Mouse (Mus musculus): ENCODE measurements around the gene Enpp4. TPM values are rescaled to one million over a fixed set of nuclear protein-coding genes. Genes with fewer than 3 reads are reported as not detected.
A peak's percentile ranks its signal among the peaks of the same experiment; 100 is the strongest.

Gene Enpp4
- polyA plus RNA-seq, 1 experiment from 2014 or later: 5.9 TPM

- no peak for ATAC-seq (ENCODE audit: low FRiP score, low TSS enrichment)
- WGBS: 69% methylated on average over 3 of the region's 3 CpGs
- Histone ChIP-seq H3K27ac (replicated peaks; ENCODE audit: low read depth, low read length) (no peak overlapping the region), H3K4me3 (replicated peaks; ENCODE audit: low read depth, low read length) (no peak overlapping the region), H3K4me2 (ENCODE audit: low read length) (no peak overlapping the region), H3K9ac (replicated peaks; ENCODE audit: low read length) (no peak overlapping the region), H3K4me1 (ENCODE audit: control insufficient read depth, insufficient read depth, low read length) (peaks cover 6% of the 10 kb centered on the region; the same call in 1 of the 2 replicates), H3K9me3 (ENCODE audit: control insufficient read depth, low read length) (no peaks in the 10 kb centered on the region), H3K36me3 (ENCODE audit: control insufficient read depth, insufficient read depth, low read length) (no peaks in the 10 kb centered on the region), H3K27me3 (ENCODE audit: control insufficient read depth, insufficient read depth, low read length) (no peaks in the 10 kb centered on the region)
- DNase-seq: no peak
Observed at GRCm38 (mm10) chr17:44108331-44108730, 2.7 kb upstream of the Enpp4 start.

DNA sequence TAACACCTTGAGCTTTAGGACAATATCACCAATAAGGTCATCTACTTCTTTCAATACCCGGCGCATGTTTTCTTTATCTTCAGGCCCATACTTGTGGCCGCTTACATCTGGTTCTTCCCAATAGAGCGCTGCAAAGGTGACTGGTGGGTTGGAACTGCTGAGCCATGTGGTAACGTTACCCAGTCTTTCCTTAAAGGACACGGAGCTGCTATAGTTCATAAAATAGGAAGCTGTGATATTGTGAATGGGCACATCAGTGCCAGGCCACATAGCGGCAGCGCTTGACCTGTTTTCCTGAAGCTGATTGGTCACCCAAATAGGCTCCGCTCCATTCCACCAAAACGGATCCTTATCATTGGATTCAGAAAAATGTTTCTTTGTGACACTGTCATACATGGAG, 3.6 kb downstream of the Enpp4 start:
- Histone ChIP-seq H3K36me3 (ENCODE audit: control insufficient read depth, insufficient read depth, low read length) (no peaks in the 10 kb centered on the region), H3K9ac (replicated peaks; ENCODE audit: low read length) (no peak overlapping the region), H3K9me3 (ENCODE audit: control insufficient read depth, low read length) (no peaks in the 10 kb centered on the region), H3K4me1 (ENCODE audit: control insufficient read depth, insufficient read depth, low read length) (peaks cover 6% of the 10 kb centered on the region; the same call in 1 of the 2 replicates), H3K4me3 (replicated peaks; ENCODE audit: low read depth, low read length) (no peak overlapping the region), H3K4me2 (ENCODE audit: low read length) (no peak overlapping the region), H3K27ac (replicated peaks; ENCODE audit: low read depth, low read length) (no peak overlapping the region), H3K27me3 (ENCODE audit: control insufficient read depth, insufficient read depth, low read length) (no peaks in the 10 kb centered on the region)
- 93% methylated on average over 10 of the region's 10 CpGs for WGBS
- no peak for ATAC-seq (ENCODE audit: low FRiP score, low TSS enrichment)
- DNase-seq: no peak

- no peak for DNase-seq
- Histone ChIP-seq H3K9ac (replicated peaks; ENCODE audit: low read length) (no peak overlapping the region), H3K9me3 (ENCODE audit: control insufficient read depth, low read length) (no peaks in the 10 kb centered on the region), H3K4me2 (ENCODE audit: low read length) (no peak overlapping the region), H3K27me3 (ENCODE audit: control insufficient read depth, insufficient read depth, low read length) (no peaks in the 10 kb centered on the region), H3K27ac (replicated peaks; ENCODE audit: low read depth, low read length) (no peak overlapping the region), H3K4me1 (ENCODE audit: control insufficient read depth, insufficient read depth, low read length) (peaks cover 6% of the 10 kb centered on the region; the same call in 1 of the 2 replicates), H3K4me3 (replicated peaks; ENCODE audit: low read depth, low read length) (no peak overlapping the region), H3K36me3 (ENCODE audit: control insufficient read depth, insufficient read depth, low read length) (no peaks in the 10 kb centered on the region)
- ATAC-seq (ENCODE audit: low FRiP score, low TSS enrichment): no peak
- 85% methylated on average over 9 of the region's 9 CpGs for whole genome bisulfite sequencing
Observed at GRCm38 (mm10) chr17:44100906-44101305, 4.7 kb downstream of the Enpp4 start.

- peaks cover 6% of the 10 kb centered on the region; the same call in 1 of the 2 replicates for H3K4me1 ChIP-seq (ENCODE audit: control insufficient read depth, insufficient read depth, low read length)
- no peak overlapping the region for H3K27ac ChIP-seq (replicated peaks; ENCODE audit: low read depth, low read length)
- H3K36me3 ChIP-seq (ENCODE audit: control insufficient read depth, insufficient read depth, low read length): no peaks in the 10 kb centered on the region
- H3K9me3 ChIP-seq (ENCODE audit: control insufficient read depth, low read length): no peaks in the 10 kb centered on the region
- H3K4me2 ChIP-seq (ENCODE audit: low read length): no peak overlapping the region
- DNase-seq (no peak), ATAC-seq (ENCODE audit: low FRiP score, low TSS enrichment) (no peak)
- H3K27me3 ChIP-seq (ENCODE audit: control insufficient read depth, insufficient read depth, low read length): no peaks in the 10 kb centered on the region
- no peak overlapping the region for H3K9ac ChIP-seq (replicated peaks; ENCODE audit: low read length)
- WGBS: 75% methylated on average over 4 of the region's 4 CpGs
- no peak overlapping the region for H3K4me3 ChIP-seq (replicated peaks; ENCODE audit: low read depth, low read length)
Observed at GRCm38 (mm10) chr17:44100486-44100885, 5.1 kb downstream of the Enpp4 start.

GRCm38 (mm10) chr17:44091512-44091911, 14.1 kb downstream of the Enpp4 start:
- DNase-seq (no peak), ATAC-seq (ENCODE audit: low FRiP score, low TSS enrichment) (no peak)
- no peak overlapping the region for H3K9ac ChIP-seq (replicated peaks; ENCODE audit: low read length)
- no peak overlapping the region for H3K4me2 ChIP-seq (ENCODE audit: low read length)
- no peak overlapping the region for H3K27ac ChIP-seq (replicated peaks; ENCODE audit: low read depth, low read length)
- H3K4me3 ChIP-seq (replicated peaks; ENCODE audit: low read depth, low read length): no peak overlapping the region
- no peaks in the 10 kb centered on the region for H3K4me1 ChIP-seq (ENCODE audit: control insufficient read depth, insufficient read depth, low read length)
- H3K36me3 ChIP-seq (ENCODE audit: control insufficient read depth, insufficient read depth, low read length): peaks cover 9% of the 10 kb centered on the region
- no peaks in the 10 kb centered on the region for H3K27me3 ChIP-seq (ENCODE audit: control insufficient read depth, insufficient read depth, low read length)
- H3K9me3 ChIP-seq (ENCODE audit: control insufficient read depth, low read length): no peaks in the 10 kb centered on the region
- 37% methylated on average over 2 of the region's 2 CpGs for WGBS

GRCm38 (mm10) chr17:44090916-44091315, 14.7 kb downstream of the Enpp4 start:
- 78% methylated on average over 2 of the region's 2 CpGs for whole genome bisulfite sequencing
- no peak for DNase-seq
- Histone ChIP-seq H3K27ac (replicated peaks; ENCODE audit: low read depth, low read length) (no peak overlapping the region), H3K4me1 (ENCODE audit: control insufficient read depth, insufficient read depth, low read length) (no peaks in the 10 kb centered on the region), H3K36me3 (ENCODE audit: control insufficient read depth, insufficient read depth, low read length) (peaks cover 11% of the 10 kb centered on the region), H3K9ac (replicated peaks; ENCODE audit: low read length) (no peak overlapping the region), H3K4me2 (ENCODE audit: low read length) (no peak overlapping the region), H3K9me3 (ENCODE audit: control insufficient read depth, low read length) (no peaks in the 10 kb centered on the region), H3K4me3 (replicated peaks; ENCODE audit: low read depth, low read length) (no peak overlapping the region), H3K27me3 (ENCODE audit: control insufficient read depth, insufficient read depth, low read length) (no peaks in the 10 kb centered on the region)
- ATAC-seq (ENCODE audit: low FRiP score, low TSS enrichment): no peak

GRCm38 (mm10) chr17:44088226-44088625, 17.4 kb downstream of the Enpp4 start:
- no peaks in the 10 kb centered on the region for H3K27me3 ChIP-seq (ENCODE audit: control insufficient read depth, insufficient read depth, low read length)
- H3K36me3 ChIP-seq (ENCODE audit: control insufficient read depth, insufficient read depth, low read length): peaks cover 36% of the 10 kb centered on the region
- no peak overlapping the region for H3K4me3 ChIP-seq (replicated peaks; ENCODE audit: low read depth, low read length)
- WGBS: 92% methylated on average over 3 of the region's 3 CpGs
- no peaks in the 10 kb centered on the region for H3K9me3 ChIP-seq (ENCODE audit: control insufficient read depth, low read length)
- H3K4me2 ChIP-seq (ENCODE audit: low read length): no peak overlapping the region
- DNase-seq (no peak), ATAC-seq (ENCODE audit: low FRiP score, low TSS enrichment) (no peak)
- H3K4me1 ChIP-seq (ENCODE audit: control insufficient read depth, insufficient read depth, low read length): no peaks in the 10 kb centered on the region
- H3K9ac ChIP-seq (replicated peaks; ENCODE audit: low read length): no peak overlapping the region
- no peak overlapping the region for H3K27ac ChIP-seq (replicated peaks; ENCODE audit: low read depth, low read length)

- Histone ChIP-seq H3K4me1 (ENCODE audit: control insufficient read depth, insufficient read depth, low read length) (peaks cover 11% of the 10 kb centered on the region), H3K4me2 (ENCODE audit: low read length) (no peak overlapping the region), H3K27me3 (ENCODE audit: control insufficient read depth, insufficient read depth, low read length) (no peaks in the 10 kb centered on the region), H3K36me3 (ENCODE audit: control insufficient read depth, insufficient read depth, low read length) (peaks cover 50% of the 10 kb centered on the region), H3K27ac (replicated peaks; ENCODE audit: low read depth, low read length) (no peak overlapping the region), H3K9me3 (ENCODE audit: control insufficient read depth, low read length) (no peaks in the 10 kb centered on the region), H3K4me3 (replicated peaks; ENCODE audit: low read depth, low read length) (no peak overlapping the region), H3K9ac (replicated peaks; ENCODE audit: low read length) (no peak overlapping the region)
- ATAC-seq (ENCODE audit: low FRiP score, low TSS enrichment): no peak
- no peak for DNase-seq
- 95% methylated on average over 4 of the region's 4 CpGs for WGBS
Observed at GRCm38 (mm10) chr17:44083156-44083555, 22.5 kb downstream of the Enpp4 start.

DNA sequence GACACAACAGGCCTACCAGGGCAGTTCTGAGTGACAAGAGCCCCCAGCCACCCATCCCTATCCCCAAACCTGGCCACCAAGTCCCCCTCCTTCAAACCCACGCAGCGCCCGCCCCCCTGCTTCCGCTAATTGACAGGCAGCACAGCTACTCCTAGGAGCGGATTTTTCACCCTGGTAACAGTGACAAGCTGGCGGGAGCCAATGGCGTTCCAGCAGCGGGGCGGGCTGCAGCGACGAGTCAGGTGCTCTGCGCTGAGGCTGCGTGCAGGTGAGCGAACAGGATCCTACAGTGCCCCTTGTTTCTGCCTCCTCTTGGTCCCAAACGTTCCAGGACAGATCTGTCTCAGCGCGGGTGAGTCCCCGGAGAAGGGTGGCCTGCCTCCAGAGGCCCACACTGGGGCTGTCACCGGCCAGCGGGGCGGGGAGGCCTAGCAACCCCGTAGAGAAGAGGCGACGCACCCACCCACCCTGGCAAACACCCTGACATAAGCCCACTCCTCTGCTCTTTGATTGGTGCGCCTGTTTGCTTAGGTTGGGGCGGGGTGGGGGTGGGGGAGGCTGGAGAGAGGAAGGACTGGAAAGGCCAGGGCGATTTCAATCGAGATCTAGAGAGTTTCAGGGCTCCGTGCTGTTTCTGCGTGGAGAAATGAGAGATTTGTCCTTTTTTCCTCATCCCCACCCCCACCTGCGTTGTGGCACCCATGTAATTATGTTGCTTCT, 26.8 kb downstream of the Enpp4 start, which contains the start of gene Enpp5:
TSS of gene Enpp5 (plus strand) at position 183 of the 720 bp plus-strand sequence.
- peak within 1 kb of the TSS; percentile 83 for H3K9ac ChIP-seq (replicated peaks; ENCODE audit: low read length)
- H3K27me3 ChIP-seq (ENCODE audit: control insufficient read depth, insufficient read depth, low read length): no peaks in the 10 kb centered on the region
- H3K4me1 ChIP-seq (ENCODE audit: control insufficient read depth, insufficient read depth, low read length): peaks cover 11% of the 10 kb centered on the region
- peak within 1 kb of the TSS; percentile 68 for H3K4me2 ChIP-seq (ENCODE audit: low read length)
- ATAC-seq (ENCODE audit: low FRiP score, low TSS enrichment) (peak; percentile 98), DNase-seq (peak; percentile 95)
- H3K4me3 ChIP-seq (replicated peaks; ENCODE audit: low read depth, low read length): peak within 1 kb of the TSS; percentile 66
- 0% methylated on average over 31 of the region's 31 CpGs for WGBS
- H3K36me3 ChIP-seq (ENCODE audit: control insufficient read depth, insufficient read depth, low read length): peaks cover 24% of the 10 kb centered on the region
- H3K9me3 ChIP-seq (ENCODE audit: control insufficient read depth, low read length): no peaks in the 10 kb centered on the region
- peak within 1 kb of the TSS; percentile 92 for H3K27ac ChIP-seq (replicated peaks; ENCODE audit: low read depth, low read length)
